Mouse (Mus musculus) right cerebral cortex, adult 2 months (tissue): ENCODE measurements around the gene Cubn.

ENCODE experiments used
- DNase-seq, 2 experiments: peaks; one replicate each; pipeline ENCODE4 v3.0.0; 2021 to 2022; ENCODE audit warnings: low spot score in 2 of 2

Cubn gene

GRCm38 (mm10) chr2:13484566-13484965, 7.0 kb downstream of the Cubn start:
- no peak for DNase-seq

- DNase-seq: no peak
Observed at GRCm38 (mm10) chr2:13480744-13481143, 10.9 kb downstream of the Cubn start.

DNA sequence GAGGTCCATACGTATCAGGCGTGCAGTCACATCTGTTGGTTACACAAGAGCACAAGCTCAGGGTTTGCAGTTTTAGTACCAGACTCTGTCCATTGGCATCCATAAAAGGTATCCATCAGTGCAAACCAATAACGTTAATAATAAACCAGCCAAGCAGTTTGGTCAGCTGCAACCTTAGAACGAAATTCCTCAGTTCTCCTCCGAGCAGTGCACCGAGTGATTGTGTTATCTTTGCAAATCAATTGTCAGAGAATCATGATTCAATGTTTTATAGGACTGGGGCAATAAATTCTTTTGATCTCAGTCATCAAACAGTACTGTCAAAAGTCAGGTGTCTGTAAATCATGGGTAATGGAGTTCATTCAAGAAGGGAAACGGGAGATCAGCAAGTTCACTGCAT, 12.4 kb downstream of the Cubn start:
- DNase-seq: no peak

DNA sequence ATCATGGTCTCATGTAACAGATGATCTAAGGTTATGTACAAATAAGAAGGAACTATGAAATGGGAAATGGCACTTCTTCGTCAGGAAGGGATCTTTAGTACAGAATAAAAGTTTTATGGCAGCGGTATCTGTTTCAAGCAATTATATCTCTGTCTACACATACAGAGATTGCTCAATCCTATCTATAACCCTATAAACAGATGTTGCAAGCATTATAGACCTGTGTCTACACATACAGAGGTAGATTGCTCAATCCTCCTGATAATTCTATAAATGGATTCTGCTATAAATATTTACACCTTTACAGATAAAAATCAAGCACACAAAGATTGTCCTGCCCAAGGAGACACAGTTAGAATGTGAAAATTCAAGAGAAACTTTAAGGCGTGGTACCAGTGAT, 21.5 kb downstream of the Cubn start:
- DNase-seq: no peak

GRCm38 (mm10) chr2:13469641-13470040, 22.0 kb downstream of the Cubn start:
- no peak for DNase-seq

DNA sequence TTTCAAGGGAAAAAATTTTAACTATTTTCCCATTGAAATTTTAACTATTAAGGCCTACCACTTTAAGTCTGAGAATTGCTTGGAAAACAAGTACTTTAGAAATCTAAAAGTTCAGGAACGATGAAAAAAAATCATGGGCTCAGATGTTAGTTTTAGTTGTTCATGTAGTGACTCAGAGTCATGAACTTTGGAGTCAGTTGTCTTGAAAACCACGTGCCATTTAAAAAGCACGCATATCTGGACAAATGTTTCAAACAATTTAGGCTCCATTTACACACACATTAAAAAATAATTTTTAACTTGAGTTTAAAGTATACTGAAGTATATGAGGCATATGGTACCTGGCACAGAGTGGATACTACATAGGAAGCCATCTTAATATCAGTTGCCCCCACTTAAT, 24.9 kb downstream of the Cubn start:
- DNase-seq: no peak

DNA sequence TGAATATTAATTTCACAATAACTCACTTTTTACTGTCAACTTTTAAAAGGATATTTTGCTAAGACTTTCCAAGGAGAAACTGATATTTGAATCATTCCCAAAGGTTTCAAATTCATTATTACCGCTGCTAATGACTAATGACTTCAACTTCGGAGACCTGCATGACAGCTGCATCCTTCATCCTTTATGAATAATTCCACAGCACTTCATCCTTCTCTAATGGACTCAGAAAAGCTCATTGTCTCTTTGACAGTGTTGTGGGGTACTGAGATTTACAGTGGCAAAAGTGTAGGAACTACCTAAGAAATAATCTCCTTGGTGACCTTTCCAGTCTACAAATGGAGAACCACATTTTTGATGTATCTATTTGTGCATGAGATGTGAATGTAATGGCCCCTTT, 33.5 kb downstream of the Cubn start:
- DNase-seq: no peak

DNA sequence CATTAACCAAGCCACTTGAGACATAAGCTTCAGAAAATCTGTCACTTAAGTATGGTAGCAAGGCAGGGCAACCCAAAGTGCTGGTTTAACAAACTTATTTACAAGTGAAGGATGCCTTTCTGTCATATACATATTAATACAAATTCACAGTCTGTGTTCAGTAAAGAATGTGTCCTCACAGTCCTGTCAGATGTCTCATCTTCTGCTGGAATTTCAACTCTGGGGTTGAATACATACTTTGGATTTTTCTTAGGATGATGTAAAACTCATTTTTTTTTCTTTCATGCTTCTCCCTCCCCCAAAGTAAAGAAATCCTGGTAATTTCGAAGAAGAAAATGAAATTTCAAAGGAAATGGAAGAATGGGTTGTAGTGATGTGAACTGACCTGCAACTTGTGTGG, 34.8 kb downstream of the Cubn start:
- DNase-seq: no peak

GRCm38 (mm10) chr2:13451495-13452491, 39.8 kb downstream of the Cubn start:
- no peak for DNase-seq

- DNase-seq: no peak
Observed at GRCm38 (mm10) chr2:13450895-13451294, 40.7 kb downstream of the Cubn start.

GRCm38 (mm10) chr2:13450470-13450869, 41.1 kb downstream of the Cubn start:
- DNase-seq: no peak

DNA sequence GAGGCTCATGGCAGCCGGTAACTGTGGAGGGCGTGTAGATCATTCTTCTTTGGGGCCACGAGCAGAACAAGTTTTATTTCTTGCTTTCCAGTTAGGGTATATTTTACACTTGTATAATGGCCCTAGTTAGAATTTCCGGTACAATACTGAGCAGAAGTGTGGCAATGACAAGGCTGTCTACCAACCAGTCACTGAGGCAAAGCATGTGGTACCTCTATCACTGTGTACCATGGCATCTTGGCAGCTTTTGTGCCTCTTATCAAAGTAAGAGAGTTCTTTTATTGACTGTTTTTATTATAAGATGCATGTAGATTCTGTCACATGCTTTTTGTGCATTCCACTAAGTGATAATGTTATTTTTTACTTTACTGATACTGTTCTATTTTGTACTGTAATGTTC, 46.5 kb downstream of the Cubn start:
- no peak for DNase-seq

DNA sequence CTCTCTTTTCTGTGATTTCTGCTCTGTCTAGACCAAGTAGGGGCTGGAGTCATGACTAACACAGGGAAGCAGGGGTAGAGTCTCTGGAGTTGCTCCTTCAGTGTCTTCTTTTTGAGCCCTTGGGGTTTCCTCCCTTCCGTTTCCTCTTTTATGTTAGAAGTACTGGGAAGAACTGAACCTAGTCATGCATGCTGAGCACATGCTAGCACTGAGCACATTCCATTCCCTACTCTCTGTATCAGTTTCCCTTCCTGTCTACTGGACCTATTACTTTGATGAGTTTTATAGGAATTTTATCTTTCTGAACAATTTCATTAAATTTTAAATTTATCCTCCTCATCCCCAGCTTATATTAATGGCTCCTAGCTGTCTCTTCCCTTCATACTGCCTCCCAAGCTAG, 52.6 kb downstream of the Cubn start:
- no peak for DNase-seq

- DNase-seq: no peak
Observed at GRCm38 (mm10) chr2:13438275-13438845, 53.3 kb downstream of the Cubn start.

GRCm38 (mm10) chr2:13432002-13432401, 59.6 kb downstream of the Cubn start:
- no peak for DNase-seq

DNA sequence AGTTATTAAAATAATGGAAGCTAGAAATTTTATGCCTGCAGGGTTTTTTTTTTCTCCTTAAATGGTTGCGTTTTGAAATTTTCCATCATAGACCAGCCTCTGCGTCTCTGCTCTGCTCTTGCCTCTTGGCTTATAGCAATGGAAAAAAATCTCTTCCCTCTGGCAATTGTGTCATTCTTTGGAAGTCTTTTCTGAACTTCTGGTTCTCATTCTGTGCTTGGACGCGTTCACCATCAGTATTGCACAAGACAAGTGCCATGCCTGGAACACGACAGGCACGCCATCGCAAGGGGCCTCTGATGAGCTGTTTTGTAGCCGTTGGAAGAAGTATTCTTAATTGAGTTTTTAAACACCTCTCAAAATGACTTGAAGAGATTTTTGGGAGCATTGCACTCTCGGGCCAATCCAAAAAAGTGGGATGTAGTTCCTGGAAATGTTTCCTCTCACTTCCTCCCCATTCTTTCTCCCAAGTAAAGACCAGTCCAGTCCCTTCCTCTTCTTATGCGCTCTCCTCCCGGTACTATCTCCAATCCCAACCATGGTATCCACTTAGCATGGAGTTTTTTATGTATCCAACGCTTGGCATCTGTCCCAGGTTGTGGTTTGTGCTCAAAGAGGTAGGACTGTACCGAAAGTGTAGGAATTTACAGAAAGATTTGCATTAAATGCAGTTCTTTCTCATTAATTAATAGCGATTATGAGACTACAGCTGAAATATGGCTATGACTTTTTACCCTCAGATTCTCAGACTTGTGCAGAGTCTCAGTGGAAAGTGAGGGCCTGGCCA, 69.4 kb downstream of the Cubn start:
- DNase-seq: no peak

DNA sequence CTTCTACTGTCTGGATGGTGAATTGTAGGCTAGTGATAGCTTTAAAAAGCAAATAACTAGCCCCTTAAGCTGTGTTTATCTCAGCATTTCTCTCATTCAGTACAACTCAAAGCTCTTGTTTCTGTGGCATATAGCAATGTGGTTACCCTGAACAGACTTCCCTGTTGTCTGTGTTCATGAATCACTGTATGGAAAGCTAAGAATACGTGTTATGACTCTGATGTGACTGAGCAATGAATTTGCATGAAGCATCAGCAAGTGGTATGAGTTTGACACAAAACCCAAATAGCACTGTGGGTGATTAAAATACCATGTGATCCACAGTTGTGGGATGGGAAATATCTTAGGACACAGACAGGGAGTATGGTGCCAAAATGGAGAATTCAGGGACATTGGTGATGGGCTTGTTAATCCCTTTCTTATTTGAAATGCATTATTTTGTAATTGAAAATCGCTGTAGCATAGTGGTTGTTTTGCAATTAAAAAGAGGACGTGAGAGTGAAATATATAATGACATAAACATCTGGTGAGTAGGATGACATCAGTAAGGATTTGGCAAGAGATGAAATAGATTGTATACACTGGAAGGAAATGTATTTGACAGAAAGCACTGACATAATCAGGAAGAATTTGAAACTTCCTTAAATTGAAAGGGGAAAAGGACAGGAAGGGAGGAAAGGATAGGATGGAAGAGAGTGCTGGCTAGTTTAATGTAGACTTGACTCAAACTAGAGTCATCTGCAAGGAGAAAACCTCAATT, 74.7 kb downstream of the Cubn start:
- DNase-seq: no peak

- no peak for DNase-seq
Observed at GRCm38 (mm10) chr2:13413520-13414178, 78.0 kb downstream of the Cubn start.

GRCm38 (mm10) chr2:13410660-13411059, 81.0 kb downstream of the Cubn start:
- no peak for DNase-seq

DNA sequence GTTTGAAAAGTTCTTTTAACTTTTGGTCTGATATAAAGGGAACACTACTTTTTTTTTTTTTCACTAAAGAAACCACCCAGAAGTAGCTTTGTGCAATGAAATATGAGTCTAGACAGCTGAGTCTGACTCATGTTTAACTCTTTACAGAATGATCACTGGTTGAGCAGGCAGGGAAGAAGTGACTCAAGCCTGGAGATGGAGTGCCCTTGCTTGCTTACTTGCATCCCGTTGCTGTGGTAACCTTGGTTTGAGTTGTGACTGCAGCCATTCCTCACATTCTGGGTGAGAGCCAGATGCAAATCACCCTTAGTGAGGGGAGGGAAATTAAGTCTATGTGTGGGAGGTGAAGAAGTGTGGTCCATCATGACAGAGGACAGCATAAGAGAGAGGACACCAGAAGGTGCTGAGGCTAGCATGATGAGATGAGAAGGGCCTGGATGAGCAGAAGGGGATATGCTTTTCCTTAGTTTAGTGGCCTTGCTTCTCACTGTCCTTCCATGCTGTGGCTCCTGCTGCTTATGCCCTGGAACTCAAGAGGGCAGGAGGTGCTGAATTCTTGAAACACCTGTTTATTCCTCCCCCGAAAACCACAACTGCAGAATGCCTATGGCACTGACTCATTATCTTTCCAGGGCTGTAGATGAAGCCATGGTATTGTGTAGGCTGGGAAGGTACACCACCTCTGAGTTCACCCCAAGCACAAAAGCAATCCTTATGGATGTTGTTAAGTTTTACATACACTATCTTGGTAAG, 81.7 kb downstream of the Cubn start:
- DNase-seq: peak in 1 of 2 experiments; percentile 31
